Mouse (Mus musculus) midbrain, postnatal 0 days (tissue): ENCODE results near the gene Mast2. TPM values are rescaled to one million over a fixed set of nuclear protein-coding genes. Genes with fewer than 3 reads are reported as not detected.

ENCODE experiments used
- ATAC-seq: fragments of 200-750 bp; cut with Nextera tagmentation; 2 replicates; pipeline ENCODE4 v1.8.0; 2017; ENCODE audit warnings: moderate number of reproducible peaks, mild to moderate bottlenecking, moderate TSS enrichment, moderate library complexity; ENCODE audit not compliant: low FRiP score
- DNase-seq: peaks from one replicate; pipeline ENCODE4 v3.0.0-alpha.2; 2015; ENCODE audit warnings: low spot score
- H3K27ac ChIP-seq: fragments of 300-500 bp; sonication (generic); 2 replicates; pipeline ENCODE4 v1.5.1; 2014; ENCODE audit warnings: low read depth, mild to moderate bottlenecking, low read length, mixed read lengths
- H3K27me3 ChIP-seq: fragments of 300-500 bp; sonication (generic); 2 replicates; pipeline ENCODE4 v1.6.1; 2014; ENCODE audit warnings: low read length, control low read depth, mixed read lengths; ENCODE audit not compliant: insufficient read depth
- H3K36me3 ChIP-seq: fragments of 300-500 bp; sonication (generic); 2 replicates; pipeline ENCODE4 v1.6.1; 2014; ENCODE audit warnings: low read length, control low read depth, mixed read lengths; ENCODE audit not compliant: insufficient read depth
- H3K4me1 ChIP-seq: fragments of 300-500 bp; sonication (generic); 2 replicates; pipeline ENCODE4 v1.6.1; 2014; ENCODE audit warnings: mild to moderate bottlenecking, control low read depth, antibody characterized with exemption, low read length, mixed read lengths; ENCODE audit not compliant: insufficient read depth
- H3K4me2 ChIP-seq: fragments of 300-500 bp; sonication (generic); 2 replicates; pipeline ENCODE4 v1.6.1; 2014; ENCODE audit warnings: low read depth, mild to moderate bottlenecking, low read length, mixed read lengths; ENCODE audit not compliant: poor library complexity, severe bottlenecking
- H3K4me3 ChIP-seq: fragments of 300-500 bp; sonication (generic); 2 replicates; pipeline ENCODE4 v1.5.1; 2014; ENCODE audit warnings: low read depth, mild to moderate bottlenecking, low read length, moderate library complexity
- H3K9ac ChIP-seq: fragments of 300-500 bp; sonication (generic); replicated peaks from 2 replicates; pipeline ENCODE4 v1.6.1; 2014; ENCODE audit warnings: mild to moderate bottlenecking, low read length, moderate library complexity, mixed read lengths; ENCODE audit not compliant: poor library complexity, severe bottlenecking
- H3K9me3 ChIP-seq: fragments of 300-500 bp; sonication (generic); 2 replicates; pipeline ENCODE4 v1.6.1; 2016; ENCODE audit warnings: low read length, control low read depth
- CTCF ChIP-seq: IDR thresholded peaks from 2 replicates; pipeline ENCODE4 v1.5.1; 2016; ENCODE audit warnings: antibody characterized with exemption, mild to moderate bottlenecking
- WGBS: fragments of 180-500 bp; shearing (Covaris S2); extraction: QIAGEN DNeasy Blood & Tissue Kit; methylation state at CpG from one replicate; pipeline ENCODE4 v1.1.7; 2014; 5-methylcytosine and 5-hydroxymethylcytosine counted together
- polyA plus RNA-seq: library from polyadenylated mRNA; unstranded; fragments of >200 nt; fragmentation: Nextera tagmentation; extraction: Ambion mirVana; gene quantifications from 2 replicates; pipeline ENCODE4 v1.2.1, GENCODE M21; 2015
- total RNA-seq: library from RNA; depleted of rRNA; stranded (reverse); fragments of >200 nt; gene quantifications from 2 replicates; pipeline ENCODE4 v1.2.3, GENCODE M21; 2014

Mast2 gene
- total and polyA plus RNA-seq, 2 experiments from 2014 or later, result 30.3 to 95.8 TPM

GRCm38 (mm10) chr4:116329256-116329655 is 134.7 kb downstream of the Mast2 start:
- Histone ChIP-seq H3K4me1 (no peaks in the 10 kb centered on the region), H3K4me3 (no peak overlapping the region), H3K9ac (no peak overlapping the region), H3K4me2 (no peak overlapping the region), H3K36me3 (peaks cover 24% of the 10 kb centered on the region), H3K27ac (no peak overlapping the region), H3K27me3 (no peaks in the 10 kb centered on the region), H3K9me3 (no peaks in the 10 kb centered on the region)
- WGBS, result 86% methylated on average over 3 of the region's 3 CpGs
- TF ChIP-seq CTCF, result no peak
- no peak for DNase-seq
- no peak for ATAC-seq

GRCm38 (mm10) chr4:116322127-116322526 is 141.9 kb downstream of the Mast2 start:
- 95% methylated on average over 6 of the region's 6 CpGs for WGBS
- H3K4me3 ChIP-seq, result no peak overlapping the region
- H3K9ac ChIP-seq, result no peak overlapping the region
- ATAC-seq (no peak), DNase-seq (no peak)
- no peaks in the 10 kb centered on the region for H3K9me3 ChIP-seq
- no peak for TF ChIP-seq CTCF
- no peak overlapping the region for H3K27ac ChIP-seq
- H3K36me3 ChIP-seq, result peaks cover 39% of the 10 kb centered on the region
- H3K4me1 ChIP-seq, result no peaks in the 10 kb centered on the region
- no peaks in the 10 kb centered on the region for H3K27me3 ChIP-seq
- no peak overlapping the region for H3K4me2 ChIP-seq

GRCm38 (mm10) chr4:116317575-116317974 is 146.4 kb downstream of the Mast2 start:
- WGBS, result 96% methylated on average over 4 of the region's 4 CpGs
- Histone ChIP-seq H3K9me3 (no peaks in the 10 kb centered on the region), H3K9ac (no peak overlapping the region), H3K4me2 (no peak overlapping the region), H3K36me3 (peaks cover 65% of the 10 kb centered on the region), H3K27ac (no peak overlapping the region), H3K27me3 (no peaks in the 10 kb centered on the region), H3K4me1 (no peaks in the 10 kb centered on the region), H3K4me3 (no peak overlapping the region)
- no peak for TF ChIP-seq CTCF
- ATAC-seq (no peak), DNase-seq (no peak)

DNA sequence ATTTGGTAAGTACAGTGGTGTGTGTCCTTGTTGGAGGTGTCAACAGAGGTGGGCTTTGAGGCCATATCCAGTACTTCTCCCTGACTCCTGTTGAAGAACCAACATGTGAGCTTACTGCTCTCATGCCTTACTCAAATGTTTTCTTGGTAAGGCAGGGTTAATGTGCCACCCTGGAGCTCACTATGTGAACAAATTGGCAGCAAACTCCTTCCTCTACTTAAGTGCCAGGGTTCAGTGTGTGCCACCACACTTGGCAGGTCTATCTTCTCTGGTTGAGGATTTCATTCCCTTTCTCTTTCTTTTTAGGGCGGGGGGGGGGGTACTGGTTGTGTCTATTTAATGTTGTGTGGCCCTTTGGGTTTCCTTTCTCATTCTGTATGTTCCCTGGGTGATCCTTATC is 159.4 kb downstream of the Mast2 start:
- no peak for ATAC-seq
- H3K36me3 ChIP-seq, result peaks cover 47% of the 10 kb centered on the region
- WGBS, result 8% methylated on average over 1 of the region's 1 CpGs

DNA sequence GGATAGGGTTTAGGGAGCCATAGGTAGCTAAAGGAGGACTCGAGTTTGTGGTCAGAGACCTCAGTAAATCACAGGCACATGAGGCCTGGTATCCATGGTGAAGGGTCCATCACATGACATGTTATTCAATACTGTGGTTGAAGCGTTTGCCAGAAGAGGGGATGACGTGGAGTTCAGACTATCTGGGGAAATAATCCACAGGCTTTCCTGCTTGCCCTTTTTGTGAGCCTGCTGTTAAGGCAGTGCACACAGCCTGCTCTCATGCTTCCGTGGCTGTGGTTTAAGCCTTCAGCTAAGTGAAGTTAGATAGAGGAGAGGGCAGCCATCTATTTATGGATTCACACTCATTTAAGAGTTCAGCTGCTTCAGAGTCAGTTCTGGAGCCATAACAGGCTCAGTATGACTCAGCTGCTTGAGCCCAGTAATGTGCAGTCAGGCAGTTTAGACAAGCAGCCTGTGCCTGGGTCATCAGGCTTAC is 163.1 kb downstream of the Mast2 start:
- ATAC-seq (no peak), DNase-seq (no peak)
- Histone ChIP-seq H3K36me3 (peaks cover 18% of the 10 kb centered on the region), H3K27me3 (no peaks in the 10 kb centered on the region), H3K4me1 (no peaks in the 10 kb centered on the region), H3K4me3 (no peak overlapping the region), H3K27ac (no peak overlapping the region), H3K9me3 (no peaks in the 10 kb centered on the region), H3K9ac (no peak overlapping the region), H3K4me2 (no peak overlapping the region)
- 68% methylated on average over 4 of the region's 4 CpGs for WGBS
- no peak for TF ChIP-seq CTCF

More for the DNA sequence above, 159.4 kb downstream of the Mast2 start:
- Histone ChIP-seq H3K9me3 (no peaks in the 10 kb centered on the region), H3K4me2 (no peak overlapping the region), H3K9ac (no peak overlapping the region), H3K27me3 (no peaks in the 10 kb centered on the region), H3K27ac (no peak overlapping the region), H3K4me3 (no peak overlapping the region), H3K4me1 (no peaks in the 10 kb centered on the region)
- no peak for DNase-seq
- no peak for TF ChIP-seq CTCF

DNA sequence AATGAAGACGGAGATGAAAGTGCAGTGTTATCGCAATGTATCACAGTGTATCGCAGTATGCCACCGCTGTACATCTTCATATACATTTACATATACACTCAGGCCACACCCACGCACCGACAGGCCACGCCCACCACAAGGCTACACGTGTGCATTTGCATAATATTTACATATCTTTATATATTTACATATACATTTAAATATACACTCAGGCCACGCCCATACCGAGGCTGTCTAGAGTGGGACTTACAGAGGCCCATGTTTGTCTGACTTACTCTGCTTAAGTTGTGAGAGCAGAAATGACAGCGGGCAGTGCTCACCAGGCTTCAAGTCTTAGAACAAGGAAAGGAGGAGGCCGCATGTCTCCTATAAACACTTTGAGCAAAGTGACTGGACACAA is 170.7 kb downstream of the Mast2 start:
- no peak for DNase-seq
- Histone ChIP-seq H3K4me3 (no peak overlapping the region), H3K9ac (no peak overlapping the region), H3K4me1 (no peaks in the 10 kb centered on the region), H3K27ac (no peak overlapping the region), H3K9me3 (no peaks in the 10 kb centered on the region), H3K27me3 (no peaks in the 10 kb centered on the region), H3K36me3 (peaks cover 17% of the 10 kb centered on the region), H3K4me2 (no peak overlapping the region)
- WGBS, result 91% methylated on average over 12 of the region's 12 CpGs
- no peak for TF ChIP-seq CTCF
- no peak for ATAC-seq
